Mouse (Mus musculus) lung, postnatal 4 days (tissue): ENCODE results near the gene Atxn1.

Experiments
- DNase-seq, 2 experiments: peaks; one replicate each; pipeline ENCODE4 v3.0.0; 2021

Atxn1 gene

DNA sequence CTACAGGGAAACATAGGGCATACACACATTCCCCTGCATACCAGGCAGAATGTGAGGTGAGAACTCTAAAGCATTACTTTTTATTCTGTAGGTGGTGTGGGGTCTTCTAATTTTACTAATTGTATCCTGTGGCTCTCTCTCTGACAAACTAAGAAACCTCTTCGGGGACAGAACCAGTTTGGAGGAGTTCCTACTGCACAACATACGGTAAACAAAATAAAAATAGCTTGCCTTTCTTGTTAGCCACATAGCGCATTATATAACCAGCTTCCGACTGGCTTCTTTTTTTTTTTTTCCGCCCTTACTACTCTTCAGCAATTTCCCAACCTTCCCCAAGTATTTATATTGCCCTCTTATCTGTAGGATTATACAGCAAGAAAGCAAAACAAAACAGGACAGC is 2.0 kb downstream of the Atxn1 start:
- DNase-seq, result no peak

DNA sequence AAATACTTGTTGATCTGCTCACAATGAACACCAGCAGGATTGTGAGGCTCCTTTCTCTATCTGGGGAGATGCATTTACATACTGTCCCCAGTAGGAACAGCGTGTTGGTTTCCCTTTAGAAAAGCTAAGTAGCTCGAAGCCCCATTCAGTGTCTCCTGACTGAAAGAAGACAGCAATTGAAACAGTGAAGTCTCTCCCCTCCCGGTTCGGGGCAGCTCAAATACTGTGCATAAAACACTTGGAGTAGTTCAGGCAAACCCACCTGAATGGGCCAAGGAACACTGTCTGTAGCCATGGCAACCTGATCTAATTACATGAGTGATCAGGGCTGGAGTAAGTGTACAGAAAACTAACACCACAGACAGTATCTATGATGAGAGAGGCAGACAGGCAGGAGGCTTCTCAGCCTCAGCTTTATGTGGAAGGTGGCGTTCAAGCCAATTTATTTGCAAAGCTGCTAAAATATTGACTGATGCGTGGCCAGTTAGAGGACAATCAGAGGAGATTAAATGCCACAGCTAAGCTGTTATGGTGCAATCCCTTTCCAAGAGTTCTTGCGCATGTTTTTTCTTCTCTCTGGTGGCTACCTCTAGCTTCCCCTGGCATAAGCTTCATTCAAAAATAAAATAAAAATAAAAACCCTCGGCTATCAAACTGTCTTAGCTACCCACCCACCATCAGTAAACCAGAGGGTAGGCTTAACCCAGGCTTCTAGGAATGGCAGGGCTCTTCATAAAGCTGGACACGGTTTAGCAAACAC is 2.8 kb downstream of the Atxn1 start:
- no peak for DNase-seq

DNA sequence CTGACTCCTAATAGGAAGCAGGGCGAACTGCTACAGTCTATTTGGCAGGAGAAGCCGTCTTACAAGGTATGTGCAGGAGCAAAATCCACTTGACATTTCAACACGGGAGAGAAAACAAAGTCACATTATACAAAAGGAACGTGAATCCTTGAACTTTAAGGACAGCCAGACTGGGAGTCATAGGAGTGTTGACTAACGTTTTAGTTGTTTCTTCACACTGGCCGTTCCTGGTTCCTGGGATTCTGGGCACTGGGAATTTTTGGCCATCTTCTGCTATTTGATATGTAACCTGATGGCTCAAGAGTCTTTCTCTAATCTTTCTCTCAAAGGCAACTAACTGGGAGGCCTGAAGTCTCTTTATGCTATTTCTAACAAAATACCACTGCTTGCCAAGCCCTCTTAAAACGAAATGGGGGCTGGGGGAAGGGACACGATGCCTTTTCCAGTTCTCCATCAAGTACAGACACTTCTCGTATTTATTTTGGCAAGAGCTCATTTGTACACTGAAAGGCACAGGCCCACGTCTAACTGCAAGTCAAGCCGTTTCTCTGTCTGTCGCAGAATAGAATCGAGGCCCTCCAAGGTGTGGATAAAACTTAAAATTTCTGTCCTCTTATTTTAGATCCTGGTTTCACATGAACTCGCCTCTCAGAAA is 4.4 kb downstream of the Atxn1 start:
- no peak for DNase-seq

DNA sequence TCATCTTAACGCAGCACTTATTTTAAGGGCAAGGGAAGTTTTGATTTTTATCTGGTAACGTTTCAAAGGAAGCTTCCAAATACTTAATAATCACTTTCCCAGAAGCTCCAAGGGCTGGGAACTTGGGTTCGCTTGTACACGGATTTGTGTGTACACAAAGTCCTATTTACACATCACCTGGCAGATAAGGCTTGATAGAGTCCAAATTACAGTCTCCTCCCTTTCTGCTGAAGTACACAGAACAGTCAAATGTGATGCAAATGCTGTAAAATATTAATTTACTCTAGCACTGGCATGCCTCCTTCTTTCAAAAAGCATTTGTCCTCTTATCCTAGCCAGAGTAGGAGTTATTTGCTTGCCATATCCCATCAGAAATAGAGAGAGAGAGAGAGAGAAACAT is 6.5 kb downstream of the Atxn1 start:
- DNase-seq, result no peak

DNA sequence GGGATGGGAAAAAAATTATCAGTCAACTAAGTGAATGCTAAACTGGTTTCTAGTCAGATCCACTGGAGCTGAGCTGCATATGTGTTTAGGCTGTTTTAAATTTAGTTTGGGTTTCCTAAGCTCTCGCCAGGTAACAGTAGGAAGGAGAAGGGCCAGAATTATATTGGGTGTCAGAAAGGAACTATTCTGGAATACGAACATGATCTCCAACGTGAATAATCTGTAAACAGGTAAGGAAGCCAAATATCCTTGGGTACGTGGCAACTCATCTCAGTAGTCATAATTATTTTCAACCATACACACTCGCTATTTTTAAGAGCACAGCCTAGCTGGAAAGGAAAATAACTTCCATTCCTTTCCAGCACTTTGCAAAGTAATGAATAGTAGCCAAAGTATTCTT is 7.2 kb downstream of the Atxn1 start:
- DNase-seq, result no peak

DNA sequence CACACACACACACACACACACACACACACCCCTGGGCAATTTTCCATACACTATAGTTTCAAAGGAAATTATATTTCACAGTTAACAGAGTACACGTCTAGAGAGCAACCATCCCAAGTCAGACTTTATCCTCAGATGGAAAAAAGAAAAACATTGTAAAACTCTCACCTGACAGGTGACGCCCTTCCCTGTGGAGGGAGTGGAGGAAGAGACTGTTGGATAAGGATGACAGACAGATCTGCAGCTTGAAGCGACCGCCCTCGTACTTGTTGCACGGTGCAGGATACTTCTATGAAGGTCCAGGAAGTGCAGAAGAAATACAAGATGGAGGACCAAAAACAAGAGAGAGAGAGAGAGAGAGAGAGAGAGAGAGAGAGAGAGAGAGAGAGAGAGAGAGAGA is 8.5 kb downstream of the Atxn1 start:
- no peak for DNase-seq

DNA sequence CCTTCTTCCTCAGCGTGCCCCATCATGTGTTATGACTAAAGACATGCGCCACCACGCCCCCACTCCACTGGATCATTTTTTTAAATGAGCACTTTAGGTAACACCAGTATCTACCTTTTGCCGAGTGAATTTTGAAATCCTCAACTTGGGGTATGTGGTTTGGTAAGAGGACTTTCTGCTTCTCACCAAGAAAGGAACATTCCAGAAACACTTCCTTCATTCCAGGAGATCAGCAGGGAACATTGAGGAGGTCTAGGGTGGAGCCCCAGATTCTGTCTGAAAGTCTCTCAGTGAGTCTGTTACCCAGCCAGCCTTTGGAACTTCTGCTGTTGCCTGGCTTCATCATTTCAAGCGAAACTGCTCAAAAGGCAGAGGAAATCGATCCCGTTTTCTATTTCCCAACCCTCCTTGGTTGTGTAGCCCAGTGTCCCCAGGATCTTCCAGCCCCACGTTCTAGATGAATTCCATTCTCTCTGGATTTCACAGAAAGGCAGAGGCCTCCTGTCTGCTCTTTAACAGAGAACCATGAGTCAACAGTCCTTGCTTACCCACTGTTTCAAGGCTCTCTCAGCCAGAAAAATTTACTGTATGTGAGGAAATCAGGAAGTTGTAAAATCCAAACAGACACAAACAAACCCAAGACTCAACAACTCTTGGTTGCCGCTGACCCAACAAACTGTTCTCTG is 9.3 kb downstream of the Atxn1 start:
- no peak for DNase-seq

DNA sequence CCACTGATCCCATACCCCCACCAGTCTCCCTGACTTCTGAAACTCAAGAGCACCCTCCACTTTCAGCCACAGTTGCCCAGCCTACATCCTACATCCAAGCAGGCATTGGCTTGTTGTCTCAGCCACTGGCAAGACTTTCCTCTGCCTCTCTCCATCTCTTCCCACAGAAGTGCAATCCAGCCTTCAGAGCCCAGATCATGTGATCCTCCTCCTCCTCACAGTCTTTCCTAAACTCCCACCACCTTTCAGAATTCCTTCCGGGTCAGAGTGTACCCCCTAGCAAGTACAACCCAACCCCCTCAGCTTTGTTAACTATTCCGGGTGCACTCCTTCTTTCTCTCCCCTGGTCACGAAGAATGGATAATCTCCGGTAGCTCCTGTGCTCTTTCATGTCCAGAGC is 11.7 kb downstream of the Atxn1 start:
- DNase-seq, result no peak

DNA sequence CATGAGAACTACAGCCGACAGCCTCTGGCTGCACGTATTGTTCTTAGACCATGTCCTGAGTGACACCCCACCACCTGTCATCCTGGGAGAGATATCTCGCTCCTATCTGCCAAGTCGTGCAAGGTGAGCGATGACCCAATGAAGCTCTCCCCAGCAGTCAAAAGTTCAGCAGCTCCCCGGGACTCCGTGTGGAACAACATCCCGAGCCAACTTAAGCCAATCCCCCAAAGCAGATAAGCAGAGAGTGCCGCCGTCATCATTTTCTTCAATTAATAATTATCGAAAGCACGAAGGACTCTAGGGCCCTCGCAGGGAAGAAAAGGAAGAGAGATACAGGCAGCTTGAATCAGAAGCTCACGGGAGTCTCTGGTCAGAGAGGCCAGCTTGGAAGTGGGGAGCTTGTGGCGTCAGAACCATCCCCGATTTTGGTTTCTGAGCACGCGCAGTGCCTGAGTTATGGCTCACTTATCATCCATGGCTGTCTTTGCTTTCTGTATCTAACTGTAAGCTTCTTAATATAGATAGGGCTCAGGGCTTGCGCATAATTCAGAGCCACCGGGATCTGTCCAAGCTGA is 13.7 kb downstream of the Atxn1 start:
- no peak for DNase-seq

DNA sequence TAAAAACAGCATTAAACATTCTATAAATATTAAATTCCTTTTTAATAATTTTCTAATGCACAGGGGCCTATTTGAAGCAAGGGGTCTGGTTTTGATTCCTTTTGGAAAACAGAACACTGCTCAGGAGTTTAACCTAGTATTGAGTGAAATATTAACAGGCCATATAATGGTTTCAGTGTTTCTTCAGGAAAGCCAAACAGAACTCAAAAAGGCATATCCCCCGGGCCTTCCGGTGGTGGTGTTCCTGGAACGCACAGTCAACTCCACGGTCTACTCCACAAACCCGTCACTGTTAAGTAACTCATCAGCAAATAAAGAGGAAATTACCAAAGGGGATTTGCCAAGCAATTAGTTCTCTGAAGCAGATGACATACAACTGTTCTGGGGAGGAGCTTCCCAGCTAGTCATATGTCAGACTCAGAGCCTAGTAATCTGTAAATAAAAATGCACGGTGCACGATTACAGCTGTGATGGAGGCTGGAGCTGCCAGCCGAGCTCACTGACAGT is 14.4 kb downstream of the Atxn1 start:
- DNase-seq, result no peak

DNA sequence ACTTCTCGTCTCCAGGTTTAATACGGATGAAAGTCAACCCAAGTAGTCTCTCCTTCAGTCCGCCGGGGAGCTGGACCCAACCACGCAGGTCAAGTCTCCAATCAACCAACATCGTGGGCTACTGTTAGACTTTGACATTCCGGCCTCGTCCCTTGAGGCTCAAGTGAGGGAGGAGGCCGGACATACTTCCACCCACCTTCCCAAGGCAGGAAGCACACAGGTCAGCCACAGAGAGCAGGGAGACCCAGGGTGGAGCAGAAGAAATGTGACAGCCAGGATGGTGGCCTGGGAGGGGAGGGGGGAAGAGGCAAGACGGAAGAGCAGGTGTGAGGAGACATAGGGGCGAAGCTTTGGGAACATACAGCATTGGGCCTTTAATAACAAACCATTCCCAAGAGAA is 18.7 kb downstream of the Atxn1 start:
- no peak for DNase-seq

DNA sequence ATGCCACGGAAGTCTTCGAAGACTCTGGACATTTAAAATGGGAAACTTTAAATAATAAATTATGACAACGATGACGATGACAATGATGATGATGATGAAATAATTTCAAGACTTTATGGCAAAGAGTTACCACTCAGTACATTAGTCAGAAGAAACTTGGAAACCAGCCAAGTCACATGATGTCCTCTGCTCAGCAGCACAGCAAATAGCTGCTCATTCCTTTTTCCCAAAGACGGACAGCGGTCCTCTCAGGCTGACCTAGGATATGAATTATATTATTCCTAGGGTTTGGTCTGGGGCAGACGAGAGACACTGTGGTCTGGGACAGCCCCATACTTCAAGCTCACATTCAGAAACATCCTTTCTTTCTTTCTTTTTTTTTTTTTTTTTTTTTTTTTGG is 22.5 kb downstream of the Atxn1 start:
- DNase-seq, result no peak

DNA sequence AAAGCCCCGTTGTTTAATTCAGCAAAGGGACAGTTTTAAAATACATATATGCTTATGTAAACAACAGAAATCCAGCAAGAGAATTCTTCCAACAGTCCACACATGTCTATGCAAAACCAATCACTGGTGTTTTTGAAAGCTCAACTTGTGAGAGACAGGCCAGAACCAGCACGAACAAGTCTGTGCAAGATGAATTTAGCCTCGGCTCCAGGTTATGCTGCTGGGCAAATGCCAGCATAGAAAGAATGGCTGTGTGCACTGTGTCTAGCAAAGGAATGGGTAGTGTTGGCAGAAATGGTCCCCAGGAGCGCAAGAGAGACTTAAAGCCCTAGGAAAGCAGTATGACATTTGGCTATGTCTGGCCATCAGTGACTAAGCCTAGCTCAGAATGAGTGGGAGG is 24.1 kb downstream of the Atxn1 start:
- DNase-seq, result no peak

DNA sequence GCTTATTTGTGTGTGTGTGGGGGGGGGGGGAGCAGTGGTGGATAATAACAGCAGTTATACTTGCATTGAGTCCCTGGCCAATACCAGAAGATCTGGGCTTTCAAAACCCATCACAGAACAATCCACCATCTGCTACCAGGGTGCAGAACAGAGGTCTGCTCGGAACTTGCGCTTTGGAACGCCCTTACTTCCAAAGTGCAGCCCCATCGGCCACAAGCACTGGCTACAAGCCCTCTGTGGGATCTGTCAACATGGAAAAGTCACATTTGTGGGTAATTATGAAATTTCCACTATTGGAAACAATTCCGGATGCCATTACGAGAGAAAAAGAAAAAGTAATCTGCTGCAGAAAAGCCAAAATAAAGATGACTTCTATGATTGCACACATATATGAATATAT is 25.2 kb downstream of the Atxn1 start:
- no peak for DNase-seq

DNA sequence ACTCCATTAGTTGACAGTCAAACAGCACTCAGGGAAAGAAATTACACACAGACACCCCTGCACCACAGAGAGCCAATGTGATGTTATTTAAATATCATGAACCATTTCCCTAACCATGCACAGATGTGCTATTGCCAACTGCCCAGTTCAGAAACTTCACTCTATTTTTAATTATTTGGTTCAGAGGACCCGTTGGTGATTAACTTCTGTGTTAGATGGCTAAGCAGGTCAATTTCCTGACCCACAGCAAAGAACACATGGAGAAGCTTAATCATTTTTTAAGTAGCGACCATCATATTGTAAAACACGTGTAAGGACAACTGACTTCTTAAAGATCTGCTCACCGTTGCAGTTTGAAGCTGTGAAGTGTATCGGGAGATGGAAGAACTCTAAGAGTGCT is 26.7 kb downstream of the Atxn1 start:
- DNase-seq, result no peak

DNA sequence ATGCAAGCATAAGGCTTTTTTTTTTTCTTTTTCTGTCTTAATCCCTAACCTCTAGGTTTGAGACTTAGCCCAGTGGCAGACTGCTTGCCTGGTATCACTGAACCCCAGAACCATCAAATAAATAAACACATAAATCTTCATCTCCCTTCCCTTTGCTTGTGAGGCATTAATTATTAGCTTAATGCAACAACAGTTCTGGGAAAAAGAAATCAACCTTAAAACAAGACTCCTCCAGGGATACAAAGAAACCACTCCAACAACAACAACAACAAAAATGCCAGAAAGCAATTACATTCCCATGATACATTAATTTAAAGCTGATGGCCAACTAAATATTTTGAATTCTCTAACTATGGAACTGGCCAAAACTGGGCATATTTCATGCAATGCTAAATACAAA is 28.0 kb downstream of the Atxn1 start:
- DNase-seq, result no peak

DNA sequence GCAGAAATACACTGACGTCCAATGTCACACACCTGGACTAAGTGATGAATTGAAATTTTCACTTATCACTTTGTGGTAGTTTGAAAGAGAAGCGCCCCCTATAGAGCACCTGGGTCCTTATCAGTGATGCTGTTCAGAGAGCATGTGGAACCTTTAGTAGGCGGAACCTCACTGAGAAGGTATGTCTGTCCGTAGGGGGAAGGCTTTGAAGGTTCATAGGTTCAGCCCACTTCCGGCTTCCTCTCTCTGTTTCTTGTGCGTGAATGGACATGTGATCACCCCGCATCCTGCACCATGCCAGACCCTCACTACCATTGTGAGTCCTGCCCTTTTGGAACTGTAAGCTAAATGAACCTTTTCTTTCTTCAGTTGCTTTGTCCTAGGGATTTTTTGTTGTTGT is 29.0 kb downstream of the Atxn1 start:
- no peak for DNase-seq

DNA sequence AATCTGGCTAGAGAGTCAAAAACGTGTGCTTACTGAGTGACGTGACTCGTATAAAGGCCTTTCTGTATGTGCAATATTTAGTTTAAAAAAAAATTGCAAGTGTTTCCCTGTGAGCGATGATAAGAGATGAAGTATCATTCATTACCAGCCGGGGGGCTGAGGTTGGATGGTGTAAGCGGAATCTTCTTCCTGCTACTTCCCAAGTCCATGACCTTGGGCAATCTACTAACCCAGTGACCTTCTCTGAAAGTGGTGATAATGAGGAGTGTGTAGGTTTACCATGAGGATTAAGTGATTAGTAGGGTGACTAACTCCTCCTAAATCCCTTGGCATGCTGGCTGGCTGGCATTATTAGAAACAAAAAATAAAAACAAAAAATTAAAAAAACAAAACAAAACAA is 30.0 kb downstream of the Atxn1 start:
- no peak for DNase-seq

DNA sequence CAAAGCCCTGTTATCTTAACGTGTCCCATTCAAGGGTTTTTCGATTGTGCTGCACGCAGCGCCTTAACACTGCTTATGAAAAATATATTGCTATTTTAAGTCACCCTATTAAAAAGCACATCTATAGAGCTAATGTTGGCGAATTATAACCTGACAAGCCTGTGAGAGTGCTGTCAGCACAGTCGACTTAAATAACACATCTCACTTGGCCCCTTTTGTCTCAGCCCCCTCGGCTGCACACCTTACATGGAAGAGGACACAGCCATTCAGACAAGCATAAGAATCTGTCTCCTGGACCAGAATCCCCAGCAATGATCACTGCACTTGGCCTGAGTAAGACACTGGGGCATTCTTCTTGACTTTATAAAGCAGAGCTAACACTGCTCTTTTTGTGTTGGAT is 30.7 kb downstream of the Atxn1 start:
- DNase-seq, result no peak

DNA sequence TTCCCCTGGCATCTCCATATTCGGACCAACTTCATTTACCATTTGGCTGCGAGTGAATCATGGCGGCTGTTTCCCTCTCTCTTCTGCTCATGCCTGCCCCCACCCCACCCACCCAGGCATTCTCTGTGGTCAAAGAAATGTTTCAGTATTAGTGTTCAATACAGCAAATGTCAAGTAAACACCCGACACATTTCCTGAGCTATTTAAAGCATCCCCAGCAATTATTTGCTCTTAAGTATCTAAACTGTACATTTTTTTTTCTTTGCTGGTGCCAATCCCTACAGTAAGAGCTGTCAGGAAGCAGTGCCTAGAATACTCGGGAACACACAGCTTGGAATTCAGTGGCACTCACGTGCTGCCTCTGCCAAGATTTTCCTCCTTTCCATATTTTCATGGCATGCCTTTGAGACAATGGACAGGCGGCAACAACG is 32.3 kb downstream of the Atxn1 start:
- no peak for DNase-seq

DNA sequence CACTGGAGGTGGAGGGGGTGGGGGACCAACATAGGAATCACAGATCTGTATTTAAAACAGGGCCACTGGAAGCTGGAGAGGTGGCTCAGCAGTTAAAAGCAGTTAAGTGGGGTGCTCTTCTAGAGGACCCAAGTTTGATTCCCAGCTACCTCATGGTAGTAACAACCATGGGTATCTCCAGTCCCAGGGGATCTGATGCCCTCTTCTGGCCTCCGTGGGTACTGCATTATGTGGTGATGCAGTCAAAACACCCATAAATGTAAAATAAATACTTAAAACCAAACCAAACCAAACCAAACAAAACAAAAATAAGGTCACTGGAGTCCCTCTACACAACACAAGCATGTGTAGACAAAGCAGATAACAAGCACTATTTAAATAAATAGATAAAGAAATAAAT is 32.9 kb downstream of the Atxn1 start:
- DNase-seq, result no peak

DNA sequence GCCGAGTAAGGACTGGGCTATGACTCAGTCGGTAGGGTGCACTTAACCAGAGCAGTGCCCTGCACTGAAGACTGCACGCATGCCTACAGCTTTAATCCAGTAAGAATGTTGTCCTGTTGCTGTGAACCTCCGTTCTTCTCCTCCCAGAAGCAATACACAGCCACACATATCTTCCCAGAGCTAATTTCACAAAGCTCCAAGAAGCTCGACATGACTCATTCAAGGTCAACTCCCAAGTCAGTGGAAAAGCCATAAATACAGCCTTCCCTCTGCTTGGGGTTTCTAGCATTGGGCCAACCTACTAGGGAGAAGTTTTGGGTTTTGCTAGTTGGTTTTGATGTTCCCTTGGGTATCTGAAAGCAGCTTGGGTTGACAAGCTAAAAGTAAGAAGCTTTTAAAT is 33.6 kb downstream of the Atxn1 start:
- no peak for DNase-seq

DNA sequence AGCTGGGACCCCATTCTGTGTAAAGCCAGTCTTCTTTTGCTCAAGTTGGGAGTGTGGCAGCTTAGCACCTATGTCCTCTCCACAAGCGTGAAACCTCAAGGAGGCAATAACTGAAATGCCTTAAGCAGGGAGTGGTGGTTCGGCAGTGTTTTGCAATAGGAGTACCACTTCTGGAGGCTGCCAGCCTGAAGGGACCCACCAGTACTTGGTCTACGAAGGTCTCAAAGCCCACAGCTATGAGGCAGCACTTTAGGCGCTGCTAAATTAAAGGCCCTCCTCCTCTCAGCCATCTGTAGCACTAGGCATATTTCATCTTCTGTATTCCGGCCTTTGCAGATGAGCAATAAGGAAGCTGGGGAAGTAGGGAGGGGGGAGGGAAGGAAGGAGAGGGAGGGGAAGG is 35.1 kb downstream of the Atxn1 start:
- peak in 1 of 2 experiments; percentile 63 for DNase-seq

DNA sequence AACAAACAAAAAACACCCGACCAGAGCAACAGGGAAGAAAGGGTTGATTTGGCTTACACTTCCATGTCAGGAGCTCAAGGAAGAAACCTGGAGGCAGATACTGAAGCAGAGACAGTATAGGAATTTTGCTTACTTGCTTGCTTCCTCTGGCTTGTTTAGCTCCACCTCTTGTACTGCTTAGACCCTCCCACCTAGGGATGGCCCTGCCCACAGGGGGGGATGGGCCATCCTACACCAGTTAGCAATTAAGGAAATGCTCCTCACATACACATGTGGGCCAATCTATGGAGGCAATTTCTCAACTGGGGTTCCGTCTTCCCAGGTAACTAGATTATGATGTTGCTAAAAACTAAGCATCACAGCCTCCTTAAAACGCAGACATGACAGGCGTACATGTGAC is 39.5 kb downstream of the Atxn1 start:
- DNase-seq, result no peak
